In the genomic region with DNA sequence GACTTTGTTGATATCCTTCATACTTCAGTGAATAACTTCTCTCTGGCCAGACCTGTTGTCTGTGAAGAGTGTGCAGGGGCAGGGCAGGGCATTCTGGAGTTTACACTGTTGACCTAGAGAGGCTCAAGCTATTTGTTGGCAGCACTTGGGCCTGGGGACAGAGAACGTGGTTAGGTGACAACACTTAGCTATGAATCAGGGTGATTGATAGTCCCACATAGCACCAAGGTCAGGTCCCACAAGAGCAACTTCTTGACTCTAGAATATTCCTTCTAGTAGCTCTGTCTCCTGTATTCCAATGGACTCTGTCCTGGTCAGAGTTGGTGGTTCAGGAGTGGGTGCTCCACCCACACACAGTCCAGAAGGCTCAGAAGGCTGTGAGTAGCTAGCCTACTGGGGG, we compare ENCODE assay signal across 12 mouse cellular contexts. TPM values are rescaled to one million over a fixed set of nuclear protein-coding genes. Genes with fewer than 3 reads are reported as not detected.
"Had no signal": no experiment of that assay in that cellular context is flagged by ENCODE, and none has a peak within 500 bp of the region (broad histone marks: within the 10 kb centered on the region; RNA-seq: fewer than 3 reads in every experiment).

No protein-coding gene starts in this region.

- DNase-seq: kidney, postnatal 4 days; left cerebral cortex, postnatal 4 days; lung, postnatal 10 days; lung, postnatal 4 days; midbrain, embryonic 14.5 days; right cerebral cortex, adult 18-20 months; right cerebral cortex, postnatal 25 days; thymus, adult 18-20 months; thymus, postnatal 14 days had no signal

RNA-seq across cellular contexts. Expression of gene Osm, which starts 25.4 kb away (rescaled TPM):
- total RNA-seq: layer of hippocampus, postnatal 14 days; left cerebral cortex, postnatal 10 days; liver, adult 2 months had no signal

RNA-seq across cellular contexts. Expression of gene Lif, which starts 46.6 kb away (rescaled TPM):
- total RNA-seq: liver, adult 2 months had no signal
